Mouse (Mus musculus) adrenal gland, adult (tissue): Measurements from ENCODE around the gene Caly.

Source experiments
- DNase-seq, 2 experiments: peaks; one replicate each; pipeline ENCODE4 v3.0.0; 2022 to 2023; ENCODE audit warnings: low spot score in 1 of 2; ENCODE audit not compliant: inconsistent age in 2 of 2

Gene Caly

DNA sequence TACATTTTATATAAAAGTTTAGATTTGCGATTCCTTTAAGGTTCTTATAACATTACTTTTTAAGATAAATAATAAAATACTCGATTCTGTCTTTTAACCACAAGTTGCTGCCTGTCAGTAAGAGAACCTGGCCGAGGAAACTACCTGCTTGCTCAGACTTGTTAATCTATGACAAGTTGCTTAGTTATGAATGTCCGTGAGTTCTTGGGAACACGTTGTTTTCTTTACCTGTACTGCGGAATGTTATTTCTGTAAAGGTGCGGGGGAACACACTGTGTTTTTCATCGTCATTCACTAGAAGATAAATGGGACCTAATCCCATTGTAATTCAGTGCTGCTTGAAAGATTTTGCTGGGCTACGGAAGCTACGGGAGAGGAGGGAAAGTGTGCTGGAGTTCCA lies 8.3 kb upstream of the Caly start:
- DNase-seq, result no peak

DNA sequence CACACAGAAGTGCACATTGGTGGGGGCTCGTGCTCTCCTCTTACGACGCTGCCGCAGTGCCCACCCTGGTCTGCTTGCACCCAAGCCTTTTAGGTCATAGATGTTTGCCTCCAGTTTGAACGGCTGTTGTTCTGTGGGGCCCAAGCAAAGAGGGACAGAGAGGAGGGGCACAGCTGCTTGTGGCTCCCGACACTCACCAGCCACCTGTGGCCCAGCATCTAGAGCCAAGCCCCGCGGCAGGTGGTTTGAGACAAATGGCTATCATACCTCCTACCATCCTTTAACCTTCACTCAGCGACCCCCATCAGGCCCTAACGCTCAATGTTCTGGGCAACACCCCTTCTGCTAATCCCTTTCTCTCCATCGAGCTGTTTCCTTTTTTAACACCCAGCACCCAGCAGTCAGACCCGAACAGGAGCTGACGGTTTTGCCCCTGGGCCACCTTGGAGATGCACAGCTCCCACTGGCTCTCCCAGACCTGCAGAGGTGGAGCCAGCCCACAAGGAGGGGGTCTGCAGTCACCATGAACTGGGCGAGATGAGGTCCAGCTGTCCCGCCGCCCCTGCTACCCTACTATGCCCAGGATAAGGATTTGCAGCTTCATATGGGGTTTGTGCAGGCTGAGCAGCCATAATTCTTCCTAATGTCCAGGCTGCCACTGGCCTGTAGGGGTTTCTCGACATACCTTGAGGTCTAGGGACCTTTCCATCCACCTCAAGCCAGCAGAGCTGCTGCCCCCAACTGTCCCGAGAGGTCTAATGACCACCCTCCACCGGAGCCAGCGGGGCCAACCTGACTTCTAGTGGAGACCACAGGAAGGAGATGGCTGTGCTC lies 723 bp downstream of the Caly start:
- DNase-seq, result peak in 1 of 2 experiments; percentile 44

DNA sequence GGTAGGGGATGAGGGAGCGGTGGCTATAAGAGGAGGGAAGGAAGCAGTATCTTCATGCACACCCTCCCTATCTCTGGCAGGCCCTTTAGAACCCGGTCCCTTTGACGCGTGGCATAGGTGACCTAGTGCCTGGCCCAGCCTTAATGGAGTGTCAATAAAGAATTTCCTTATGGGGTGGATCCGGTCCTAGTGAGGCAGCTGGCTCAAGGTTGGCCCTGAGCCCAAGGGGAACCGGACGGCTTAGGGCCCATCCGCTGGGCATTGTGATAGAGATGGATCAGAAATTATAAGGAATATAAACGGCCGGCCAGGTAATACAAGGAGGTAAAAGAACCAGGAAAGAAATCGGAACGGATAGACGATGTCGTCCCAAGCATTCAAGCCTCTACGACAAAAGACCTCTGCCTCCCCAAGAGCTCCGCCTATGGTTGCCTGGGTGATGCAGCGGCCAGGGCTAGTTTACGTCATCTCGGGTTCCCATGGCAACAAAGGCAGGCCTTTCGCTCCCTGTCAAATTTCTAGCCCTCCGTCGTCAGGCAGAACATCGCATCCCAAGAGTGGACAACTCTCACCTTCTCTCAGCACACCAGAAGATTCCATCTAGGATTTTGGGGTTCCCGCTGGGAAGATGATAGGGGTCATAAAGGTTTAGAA lies 1.7 kb downstream of the Caly start:
- DNase-seq, result peak; percentile 88 to 94

DNA sequence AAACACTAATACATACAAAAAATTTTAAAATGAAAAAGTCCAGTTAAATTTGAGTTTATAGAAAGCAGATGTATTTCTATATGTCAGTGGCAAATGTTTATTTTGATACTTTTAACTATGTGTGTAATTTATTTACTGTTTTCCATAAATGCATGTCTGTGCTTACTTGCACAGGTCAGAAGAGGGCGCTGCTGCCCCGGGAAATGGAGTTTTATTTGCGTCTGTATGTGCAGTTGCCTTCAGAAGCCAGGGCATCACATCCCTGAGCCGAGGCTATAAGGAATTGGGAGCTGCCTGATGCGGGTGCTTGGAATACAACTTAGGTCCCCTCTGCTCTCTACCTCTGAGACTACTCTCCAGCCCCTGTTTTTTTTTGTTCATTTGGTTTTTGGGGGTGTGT lies 3.6 kb downstream of the Caly start:
- DNase-seq, result peak; percentile 72 to 86

DNA sequence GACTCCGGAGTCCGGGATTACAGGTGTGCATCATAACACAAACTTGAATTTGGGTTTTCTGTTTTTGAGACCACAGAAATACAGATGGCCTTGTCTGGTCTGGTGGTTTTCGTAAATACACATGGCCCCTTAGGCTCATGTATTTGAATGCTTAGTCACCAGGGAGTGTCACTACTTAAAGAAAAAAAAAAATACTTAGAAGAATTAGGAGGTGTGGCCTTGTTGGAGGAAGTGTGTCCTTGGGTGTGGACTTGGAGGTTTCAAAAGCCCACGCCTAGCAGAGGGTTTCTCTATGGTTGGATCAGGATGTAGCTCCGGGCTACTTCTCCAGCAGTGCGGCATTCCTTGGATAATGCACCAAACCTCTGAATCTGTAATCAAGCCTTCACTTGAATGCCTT lies 4.7 kb downstream of the Caly start:
- DNase-seq, result no peak

DNA sequence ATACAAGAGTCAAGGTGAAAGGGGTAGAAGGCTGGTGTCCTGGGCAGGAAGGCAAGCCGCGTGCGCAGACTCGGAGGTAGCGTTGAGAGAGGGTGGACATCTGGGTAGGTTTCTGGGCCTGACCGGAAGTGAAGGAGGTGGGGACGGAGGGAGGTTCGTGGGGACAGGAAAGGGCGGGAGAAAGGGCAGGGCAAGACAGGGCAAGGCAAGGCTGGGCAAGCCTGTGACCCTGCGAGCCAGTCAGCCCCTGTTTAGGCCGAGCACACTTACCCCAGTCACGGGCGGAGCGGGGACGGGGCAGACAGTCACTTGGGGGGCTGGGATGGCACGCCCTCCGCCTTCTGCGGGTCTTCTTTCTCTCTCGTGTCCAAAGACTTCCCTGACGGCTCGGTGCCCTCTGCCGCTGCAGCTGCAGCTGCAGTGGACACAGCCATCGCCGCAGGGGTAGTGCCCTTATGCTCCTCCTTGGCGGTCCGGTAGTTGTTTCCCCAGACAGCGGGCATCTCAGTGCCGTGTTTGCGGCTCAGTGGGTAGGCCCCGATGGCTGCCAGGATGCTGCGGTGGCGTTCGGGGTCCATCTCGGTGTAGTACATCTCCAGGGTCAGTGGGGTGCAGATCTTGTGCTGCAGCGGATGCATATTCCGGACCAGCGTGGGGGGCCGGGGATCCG lies 12.2 kb downstream of the Caly start:
- DNase-seq, result peak; percentile 18 to 50

DNA sequence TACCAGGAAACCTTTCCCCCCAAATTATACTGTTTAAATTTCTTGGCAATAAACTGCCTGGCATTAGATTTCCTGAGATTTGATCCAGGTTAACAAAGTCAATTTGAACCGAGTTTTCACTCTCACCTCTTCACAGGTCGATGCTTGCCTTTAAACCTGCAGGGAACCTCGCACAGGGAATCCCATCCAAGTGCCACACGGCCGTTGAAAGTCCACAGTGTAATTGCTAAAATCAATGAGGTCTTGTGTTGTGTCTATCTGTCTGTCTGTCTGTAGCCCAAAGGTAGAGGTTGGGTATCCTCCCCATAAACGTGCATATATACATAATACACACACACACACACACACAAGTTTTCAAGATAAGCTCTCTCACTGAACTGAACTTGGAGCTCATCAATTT lies 15.0 kb downstream of the Caly start:
- no peak for DNase-seq

DNA sequence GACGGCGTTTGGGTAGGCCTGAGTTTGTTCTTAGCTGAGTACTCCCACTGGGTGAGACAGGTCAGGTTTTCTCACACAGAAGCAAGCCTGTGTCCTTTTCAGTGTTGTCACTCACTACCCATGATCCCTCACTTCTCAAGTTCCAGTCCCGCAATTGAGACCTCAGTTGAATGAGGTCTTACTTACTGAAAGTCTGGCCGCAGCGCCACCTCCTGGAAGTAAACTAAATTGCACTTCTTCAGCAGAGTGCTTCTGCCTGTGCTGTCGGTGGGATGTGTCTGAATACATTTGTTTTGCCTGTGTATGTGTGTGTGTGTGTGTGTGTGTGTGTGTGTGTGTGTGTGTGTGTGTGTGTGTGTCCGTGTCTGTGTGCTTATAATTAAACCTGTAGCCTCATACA lies 19.3 kb downstream of the Caly start:
- DNase-seq, result peak; percentile 55 to 86

DNA sequence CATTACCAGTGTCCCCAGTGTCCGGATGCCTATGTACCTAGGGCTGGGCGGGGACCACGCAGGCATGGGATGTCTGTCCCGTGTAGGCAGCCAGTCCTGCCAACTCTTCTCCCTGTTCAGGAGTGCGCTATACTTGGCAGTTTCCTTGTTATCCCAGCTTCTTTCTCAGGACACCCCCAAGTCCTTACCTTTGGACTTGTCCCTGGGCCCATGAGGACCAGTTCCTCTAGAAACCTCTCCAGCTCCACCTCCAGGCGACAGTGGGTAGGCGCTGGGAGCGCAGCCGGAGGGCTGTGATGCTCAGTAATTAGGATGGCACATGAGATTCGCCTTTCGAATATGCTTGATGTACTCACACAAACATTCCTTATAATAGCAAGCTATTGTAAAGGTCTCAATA lies 20.0 kb downstream of the Caly start:
- peak in 1 of 2 experiments; percentile 58 for DNase-seq

DNA sequence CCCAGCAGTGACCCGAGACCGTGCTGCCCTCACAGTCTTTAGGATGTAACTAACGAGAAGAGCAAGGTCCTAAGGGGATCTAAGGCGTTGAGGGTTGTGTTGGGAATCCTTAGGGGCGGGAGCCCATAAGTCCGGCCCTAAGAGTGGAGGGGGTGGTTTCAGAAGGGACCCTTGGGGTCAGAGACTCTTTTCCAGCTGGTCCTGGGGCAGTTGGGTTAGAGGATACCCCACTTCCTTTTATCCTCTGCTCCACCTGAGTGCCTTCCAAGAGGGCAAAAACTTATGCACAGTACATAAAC lies 20.6 kb downstream of the Caly start:
- DNase-seq, result no peak

DNA sequence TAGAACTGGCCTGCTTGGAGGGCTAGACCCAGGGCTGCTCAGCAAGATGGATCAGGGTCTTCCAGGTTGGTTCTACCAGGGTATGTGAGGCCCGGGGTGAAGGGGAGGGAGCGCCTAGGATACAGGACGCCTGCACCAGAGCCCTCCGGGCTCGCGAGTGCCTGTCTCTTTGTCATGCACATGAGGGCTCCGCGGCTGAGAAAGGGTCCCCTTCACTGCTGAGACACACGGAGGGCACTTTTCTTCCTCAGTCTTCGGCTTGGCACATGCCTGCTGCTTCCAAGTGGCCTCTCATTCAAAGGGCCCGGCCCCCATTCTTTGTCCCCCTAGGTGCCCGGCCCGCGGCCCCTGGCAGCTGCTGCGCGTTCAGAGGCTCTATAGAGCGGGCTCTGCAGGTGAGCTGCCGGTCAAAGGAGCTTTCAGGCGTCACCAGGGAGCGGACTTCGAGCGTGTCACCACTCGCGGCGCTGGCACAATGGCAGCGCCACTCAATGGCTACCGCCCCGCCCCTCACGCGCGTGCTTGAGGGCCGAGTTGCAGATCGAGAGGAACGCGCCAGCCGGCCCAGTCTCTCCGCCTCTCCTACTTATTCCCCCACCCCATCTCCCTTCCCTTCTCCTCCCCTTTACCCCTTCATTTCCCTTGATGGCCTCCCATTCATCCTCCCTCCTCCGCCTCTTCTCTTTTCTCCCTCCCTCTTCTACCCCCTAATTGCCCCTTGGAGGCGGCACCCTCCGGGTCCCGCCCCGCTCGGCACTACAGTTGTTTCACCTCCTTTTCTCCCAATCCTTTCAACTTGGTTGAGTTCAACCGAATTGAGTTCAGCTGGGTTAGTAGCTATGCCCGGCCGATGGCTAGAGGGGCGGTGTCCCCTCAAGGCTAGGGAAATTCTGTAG lies 21.2 kb downstream of the Caly start:
- DNase-seq, result peak; percentile 29 to 63

DNA sequence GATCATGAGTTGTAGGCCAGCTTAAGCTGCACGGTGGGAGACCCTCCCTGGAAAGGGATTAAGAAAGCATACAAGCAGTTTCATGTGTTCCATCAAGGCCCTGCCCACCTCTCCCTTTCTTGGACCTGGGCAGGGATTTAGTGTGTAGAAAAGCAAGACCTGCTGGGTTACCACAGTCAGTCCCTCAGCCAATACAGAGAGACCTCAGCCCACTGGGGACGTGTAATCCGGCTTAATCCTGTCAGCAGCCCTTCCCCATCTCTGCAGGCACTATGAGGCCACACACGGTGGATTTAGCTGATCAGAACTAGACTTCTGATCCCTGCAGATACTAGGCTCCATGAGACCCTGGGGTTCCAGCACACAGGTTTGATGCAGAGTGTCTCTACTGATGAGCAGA lies 22.7 kb downstream of the Caly start:
- DNase-seq, result no peak

DNA sequence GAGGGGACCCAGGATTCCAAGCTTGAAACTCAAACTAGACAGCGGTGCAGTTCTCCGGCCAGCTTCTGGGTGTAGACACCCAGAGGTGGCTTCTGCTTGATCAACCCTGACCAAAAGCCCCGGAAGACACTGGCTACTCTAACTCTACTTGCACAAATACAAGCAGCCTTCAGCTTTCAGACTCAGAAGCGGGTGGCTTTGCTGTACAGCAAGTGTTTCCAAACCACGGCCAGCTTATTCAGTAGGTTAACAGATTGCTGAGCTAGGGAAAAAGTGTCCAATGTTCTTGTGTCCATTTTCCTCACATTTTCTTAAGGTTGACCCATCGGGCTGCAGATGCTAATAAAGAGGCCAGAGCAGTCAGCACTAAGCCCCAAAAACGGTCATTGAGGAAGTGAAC lies 23.8 kb downstream of the Caly start:
- no peak for DNase-seq

DNA sequence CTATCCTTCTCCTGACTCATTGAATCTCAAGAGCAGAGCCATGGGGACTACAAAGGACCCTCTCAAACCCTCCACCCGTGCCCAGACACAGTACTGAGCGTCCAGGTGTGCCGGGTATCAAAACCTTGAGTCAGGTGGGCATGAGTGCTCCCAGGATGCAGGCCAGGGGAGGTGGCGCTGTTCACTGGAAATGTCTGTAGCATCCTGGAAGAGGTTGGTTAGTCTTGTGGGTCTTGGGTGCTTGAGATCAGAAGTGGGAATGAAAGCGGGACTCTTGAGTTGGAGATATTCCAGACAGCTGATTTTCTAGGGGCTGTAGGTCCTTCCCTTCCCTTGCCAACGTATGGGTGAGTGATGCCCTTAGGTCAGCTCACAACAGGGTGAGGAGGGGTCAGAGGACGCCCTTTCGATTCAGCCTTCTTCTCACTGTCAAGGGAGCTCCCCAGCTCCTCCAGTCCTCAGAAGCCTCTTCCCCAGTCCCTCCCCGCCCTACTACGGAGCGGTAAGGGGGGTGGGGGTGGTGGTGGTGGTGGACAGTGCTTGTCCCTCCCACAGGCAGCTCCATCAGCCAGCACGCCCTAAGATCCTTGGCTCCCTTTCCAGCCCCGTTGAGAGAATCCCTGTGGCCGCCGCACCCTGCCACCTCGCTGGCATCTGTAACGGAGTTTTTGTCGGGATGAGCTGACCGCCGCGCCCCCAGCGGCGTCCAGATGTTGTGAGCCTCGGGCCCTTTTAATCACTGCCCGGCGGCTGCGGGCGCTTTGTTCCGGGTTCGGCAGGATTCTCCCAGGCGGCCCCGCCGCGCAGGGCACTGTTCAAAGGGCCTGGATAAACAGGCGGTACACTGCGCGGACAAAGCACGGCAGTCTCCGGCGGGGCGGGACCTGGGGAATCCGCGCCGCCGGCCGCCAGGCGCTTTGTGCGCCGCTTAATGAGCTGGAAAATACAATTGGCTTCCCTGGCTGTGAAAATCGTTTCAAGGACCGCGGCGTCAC lies 24.6 kb downstream of the Caly start:
- peak in 1 of 2 experiments; percentile 59 for DNase-seq

DNA sequence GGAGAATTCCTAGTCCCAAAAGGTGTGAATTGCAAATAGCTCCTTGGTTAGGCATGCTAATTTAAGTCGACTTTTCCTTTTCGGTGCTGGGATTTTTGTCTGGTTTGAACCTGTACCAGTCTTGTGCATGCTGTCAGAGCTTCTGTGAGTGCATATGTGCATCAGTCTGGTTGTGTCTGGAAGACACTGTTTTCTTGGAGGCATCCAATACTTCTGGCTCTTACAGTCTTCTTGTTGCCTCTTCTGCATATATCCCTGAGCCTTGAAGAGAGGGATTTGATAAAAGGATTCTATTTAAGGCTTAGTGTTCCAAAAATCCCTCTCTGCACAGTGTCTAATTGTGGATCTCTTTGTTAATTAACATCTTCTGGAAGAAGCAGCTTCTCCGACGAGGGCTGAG lies 28.2 kb downstream of the Caly start:
- no peak for DNase-seq

DNA sequence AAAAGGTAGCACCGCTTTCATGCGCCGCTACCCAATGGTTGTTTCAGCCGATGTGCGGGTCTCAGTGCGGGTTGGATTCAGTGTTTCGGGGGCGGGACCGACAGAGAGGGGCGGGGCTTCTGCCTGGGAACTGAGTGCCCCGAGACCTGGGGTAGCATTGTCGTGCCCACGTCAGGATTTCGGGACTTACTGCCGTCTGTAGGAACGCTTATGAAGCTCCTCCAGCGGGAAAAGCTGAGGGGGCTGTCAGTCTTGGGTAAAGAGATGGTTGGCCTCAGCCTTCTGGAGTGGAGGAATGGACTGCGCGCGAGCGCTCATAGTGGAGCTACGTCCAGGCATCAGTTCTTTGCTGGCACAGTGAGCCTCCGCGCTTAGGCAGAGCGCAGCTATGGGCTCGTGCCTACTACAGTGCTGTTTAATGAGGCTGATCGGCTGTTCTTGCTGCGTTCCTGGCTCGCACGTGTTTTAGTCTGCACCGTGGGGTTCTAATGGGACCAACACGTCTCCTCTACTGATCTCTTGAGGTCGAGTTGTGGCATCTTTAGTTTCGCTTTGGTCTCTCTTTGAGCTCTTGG lies 33.1 kb downstream of the Caly start:
- DNase-seq, result peak; percentile 30 to 78

DNA sequence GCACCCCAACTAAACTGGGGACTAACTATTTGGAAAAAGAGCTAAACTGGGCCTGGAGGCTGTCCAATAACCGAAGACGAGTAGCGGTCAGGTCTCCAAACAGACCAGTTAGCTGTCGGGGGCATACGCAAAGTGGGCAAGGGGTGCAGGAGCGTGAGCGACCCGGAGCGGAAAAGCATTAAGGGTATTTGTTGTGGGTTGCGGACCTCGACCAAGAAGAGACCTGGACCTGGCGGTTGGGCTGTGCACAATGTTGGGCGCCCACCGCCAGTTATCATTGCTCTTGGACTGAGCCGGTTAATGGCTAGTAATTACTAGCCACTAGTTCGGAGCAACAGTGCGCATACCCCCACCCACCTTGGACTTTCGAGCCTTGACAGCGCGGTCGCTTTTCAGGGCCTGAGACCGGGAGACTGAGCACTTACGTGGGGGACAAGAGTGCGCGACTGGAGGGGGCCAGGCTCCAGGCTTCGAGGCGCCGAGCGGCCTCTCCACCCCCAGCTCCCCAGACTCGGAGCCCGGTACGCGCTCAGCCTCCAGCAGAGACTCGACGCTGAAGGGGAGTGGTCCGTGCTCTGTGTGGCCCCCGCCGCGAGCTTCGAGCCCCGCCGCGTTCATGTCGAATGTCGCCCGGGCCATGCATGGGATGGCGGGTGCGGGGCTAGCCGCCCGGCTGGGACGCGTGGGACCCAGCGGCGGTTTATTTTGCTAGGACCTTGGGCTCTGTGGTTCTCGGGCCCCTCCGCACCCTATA lies 33.8 kb downstream of the Caly start, which contains the start of gene Msx3:
Msx3 (minus strand) TSS at position 729 of the 754 bp plus-strand sequence.
- DNase-seq, result no peak

DNA sequence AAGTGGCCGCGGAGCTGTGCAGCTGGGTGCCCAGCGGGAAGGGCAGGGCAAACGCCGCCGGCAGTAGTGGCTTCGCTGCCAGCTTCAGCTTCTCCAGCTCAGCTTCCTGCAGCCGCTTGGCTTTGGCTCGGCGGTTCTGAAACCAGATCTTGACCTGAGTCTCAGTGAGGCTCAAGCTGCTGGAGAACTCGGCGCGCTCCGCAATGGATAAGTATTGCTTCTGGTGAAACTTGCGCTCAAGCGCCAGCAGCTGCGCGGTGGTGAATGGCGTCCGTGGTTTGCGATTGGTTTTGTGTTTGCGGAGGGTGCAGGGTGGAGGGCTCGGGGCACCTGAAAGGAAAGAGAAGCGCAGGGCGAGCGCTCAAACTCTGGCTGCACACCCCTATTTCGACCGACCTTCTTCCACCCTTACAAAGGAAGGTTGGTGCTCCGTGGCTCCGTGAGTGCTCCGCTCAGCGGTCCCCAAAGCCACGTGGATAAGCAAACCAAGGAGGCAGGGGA lies 34.5 kb downstream of the Caly start:
- peak in 1 of 2 experiments; percentile 60 for DNase-seq

DNA sequence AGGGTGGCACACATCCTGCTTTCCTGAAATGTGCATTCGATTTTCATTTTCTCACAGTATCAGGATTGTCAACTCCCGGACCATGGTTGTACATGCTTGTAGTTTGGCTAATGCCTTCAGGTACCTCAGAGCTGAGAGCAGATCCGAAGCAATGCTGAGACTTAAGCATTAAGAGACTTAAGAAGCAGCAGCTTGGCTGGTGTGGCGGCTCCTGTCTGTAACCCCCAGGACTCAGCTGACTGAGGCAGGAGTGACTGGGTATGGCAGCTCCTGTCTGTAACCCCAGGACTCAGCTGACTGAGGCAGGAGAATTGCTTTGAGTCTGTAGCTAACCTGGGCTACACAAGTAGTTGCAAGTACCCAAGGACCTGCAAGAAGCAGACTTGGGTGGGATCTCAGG lies 36.8 kb downstream of the Caly start:
- no peak for DNase-seq
